Mouse (Mus musculus) brain, embryonic 14.5 days (tissue): ENCODE measurements at regions not wholly inside any gene's neighbourhood (a gene's known extent, or its start where the extent isn't known, plus 50 kb on each side); places are given as distances from the start of the nearest gene placed in this dataset.

Experiments used
- DNase-seq: peaks from one replicate; pipeline ENCODE4 v3.0.0-alpha.2; 2011; ENCODE audit warnings: low read depth
- CTCF ChIP-seq: fragments of 200-500 bp; IDR thresholded peaks from 2 replicates; pipeline ENCODE4 v1.5.1; 2012; ENCODE audit warnings: inconsistent platforms, mild to moderate bottlenecking, moderate library complexity, borderline replicate concordance; ENCODE audit not compliant: insufficient read depth, insufficient read length; ENCODE audit errors: extremely low read depth
- POLR2A ChIP-seq: fragments of 200-500 bp; IDR thresholded peaks from 2 replicates; pipeline ENCODE4 v1.6.1; 2012; ENCODE audit warnings: mild to moderate bottlenecking, inconsistent platforms, borderline replicate concordance; ENCODE audit not compliant: poor library complexity, insufficient read depth, insufficient read length, severe bottlenecking; ENCODE audit errors: extremely low read depth

GRCm38 (mm10) chrX:110061870-110062269, 752.2 kb upstream of the Pou3f4 start:
- no peak for TF ChIP-seq POLR2A
- TF ChIP-seq CTCF, result no peak
- no peak for DNase-seq

GRCm38 (mm10) chrX:110076376-110076775, 737.7 kb upstream of the Pou3f4 start:
- TF ChIP-seq POLR2A, result no peak
- DNase-seq, result peak; percentile 66

GRCm38 (mm10) chrX:110077761-110078531, 736.1 kb upstream of the Pou3f4 start:
- no peak for TF ChIP-seq CTCF
- no peak for TF ChIP-seq POLR2A
- peak; percentile 72 for DNase-seq

DNA sequence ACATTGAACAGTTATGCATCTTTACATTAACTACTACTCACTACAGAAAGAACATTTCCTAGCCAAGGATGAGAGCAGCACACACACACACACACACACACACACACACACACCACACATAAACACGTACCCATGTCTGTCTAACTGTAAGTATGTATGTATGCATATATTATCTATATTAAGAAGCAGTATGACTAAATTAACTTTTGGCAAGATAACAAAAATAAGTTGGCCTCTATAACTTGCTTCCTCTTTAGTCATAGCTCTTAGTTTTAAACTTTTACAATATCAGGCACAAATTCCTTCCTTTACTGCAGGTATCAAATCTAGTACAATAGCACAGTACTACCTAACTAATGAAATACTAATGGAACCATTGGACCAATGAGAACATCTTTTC, 717.1 kb upstream of the Pou3f4 start:
- DNase-seq, result no peak
- TF ChIP-seq CTCF (no peak), POLR2A (no peak)

GRCm38 (mm10) chrX:110109490-110109889, 704.6 kb upstream of the Pou3f4 start:
- no peak for TF ChIP-seq POLR2A
- no peak for TF ChIP-seq CTCF
- DNase-seq, result no peak

DNA sequence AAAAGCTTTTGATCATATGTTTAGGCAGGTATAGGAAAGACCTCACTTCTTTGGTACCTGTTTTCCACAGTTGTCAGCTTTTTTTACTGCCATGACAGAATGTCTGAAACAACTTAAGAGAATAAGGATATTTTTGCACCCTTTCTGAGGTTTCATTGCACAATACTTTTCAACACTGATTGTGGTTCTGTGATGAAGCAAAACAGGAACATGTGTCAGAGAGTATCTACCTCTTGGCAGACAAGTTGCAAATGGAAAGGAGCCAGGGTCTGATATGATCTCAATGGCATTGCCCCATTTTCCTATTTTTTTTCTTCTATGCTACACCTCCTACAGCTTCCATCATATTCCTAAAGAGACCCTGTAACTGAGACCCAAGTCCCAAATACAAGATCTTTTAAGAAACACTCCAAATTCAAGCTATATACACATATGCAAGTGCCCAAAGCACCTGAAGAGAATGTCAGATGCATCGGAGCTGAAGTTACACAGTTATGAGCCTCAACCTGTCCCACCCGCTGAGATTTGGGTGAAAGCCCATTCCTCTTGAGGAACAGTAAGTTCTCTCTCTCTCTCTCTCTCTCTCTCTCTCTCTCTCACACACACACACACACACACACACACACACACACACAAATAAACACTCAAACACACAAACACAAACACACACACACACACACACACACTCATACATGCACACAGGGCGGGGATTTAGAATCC, 696.4 kb upstream of the Pou3f4 start:
- TF ChIP-seq POLR2A, result no peak
- no peak for TF ChIP-seq CTCF
- no peak for DNase-seq

GRCm38 (mm10) chrX:110120720-110121119, 693.4 kb upstream of the Pou3f4 start:
- TF ChIP-seq POLR2A, result no peak
- no peak for TF ChIP-seq CTCF
- no peak for DNase-seq
